Mouse (Mus musculus) CD4-positive, CD25-positive, alpha-beta regulatory T cell (primary cell): ENCODE data around the gene Gm20852. TPM values are rescaled to one million over a fixed set of nuclear protein-coding genes. Genes with fewer than 3 reads are reported as not detected.

ENCODE experiments used
- polyA plus RNA-seq: library from polyadenylated mRNA; unstranded; fragments of 100-300 nt; shearing (Covaris generic); gene quantifications from one replicate; pipeline ENCODE4 v1.2.1, GENCODE M21; 2017

The Gm20852 gene
- not detected for polyA plus RNA-seq

GRCm38 (mm10) chrY:66742023-66742422 lies at the start of gene Gm20852:
Gene Gm20852, minus strand, starts transcription at chrY:66742123.

